Mouse (Mus musculus): ENCODE results near the gene Prkacb. TPM values are rescaled to one million over a fixed set of nuclear protein-coding genes. Genes with fewer than 3 reads are reported as not detected.
A peak's percentile ranks its signal among the peaks of the same experiment; 100 is the strongest.

Gene Prkacb
- 4.0 and 4.2 TPM in 2 replicates for polyA plus RNA-seq (2012; rRNA removed)

DNA sequence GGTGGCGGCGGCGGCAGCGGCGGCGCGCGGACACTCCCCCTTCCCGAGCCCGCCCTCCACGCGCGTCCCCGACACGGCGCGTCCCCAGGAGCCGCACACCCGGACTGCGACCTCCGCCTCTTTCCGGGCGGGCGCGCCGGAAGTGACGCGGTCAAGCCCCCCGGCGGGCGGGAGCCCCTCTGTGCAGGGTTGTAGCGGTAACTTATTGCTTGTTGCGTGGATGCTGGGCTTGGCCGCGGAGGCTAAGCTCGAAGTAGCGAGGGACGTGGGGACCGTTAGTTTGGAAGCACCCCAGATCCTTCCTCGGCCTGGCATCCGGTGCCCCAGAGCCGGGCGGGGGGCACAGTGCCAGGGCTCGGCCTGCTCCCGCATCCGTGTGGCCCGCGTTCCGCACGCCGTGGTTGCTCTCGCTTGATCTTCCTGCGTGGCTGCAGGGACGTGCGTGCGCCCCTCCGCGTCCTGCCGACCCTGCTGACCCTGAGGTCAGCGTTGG, at the start of gene Prkacb:
TSS of gene Prkacb (minus strand) at position 90 of the 493 bp plus-strand sequence.
- TF ChIP-seq CTCF (IDR thresholded peaks at IDR 0.05; ENCODE audit: control insufficient read depth, insufficient read depth, insufficient replicate concordance, low read depth, low read length) (no peak), POLR2A (IDR thresholded peaks at IDR 0.05; ENCODE audit: control insufficient read depth, low read depth, low read length) (peak; percentile 31; the same call in 1 of the 2 replicates)
- Histone ChIP-seq H3K36me3 (ENCODE audit: control insufficient read depth, insufficient read depth, low read length) (no peaks in the 10 kb centered on the region), H3K27ac (ENCODE audit: control insufficient read depth, insufficient read depth, low read depth, low read length) (peak within 1 kb of the TSS; percentile 96), H3K4me1 (ENCODE audit: control insufficient read depth, insufficient read depth, low read length) (peaks cover 3% of the 10 kb centered on the region; the same call in 1 of the 2 replicates), H3K4me3 (ENCODE audit: control insufficient read depth, low read depth, low read length) (peak within 1 kb of the TSS; percentile 96), H3K27me3 (ENCODE audit: control insufficient read depth, insufficient read depth, low read length) (no peaks in the 10 kb centered on the region)

DNA sequence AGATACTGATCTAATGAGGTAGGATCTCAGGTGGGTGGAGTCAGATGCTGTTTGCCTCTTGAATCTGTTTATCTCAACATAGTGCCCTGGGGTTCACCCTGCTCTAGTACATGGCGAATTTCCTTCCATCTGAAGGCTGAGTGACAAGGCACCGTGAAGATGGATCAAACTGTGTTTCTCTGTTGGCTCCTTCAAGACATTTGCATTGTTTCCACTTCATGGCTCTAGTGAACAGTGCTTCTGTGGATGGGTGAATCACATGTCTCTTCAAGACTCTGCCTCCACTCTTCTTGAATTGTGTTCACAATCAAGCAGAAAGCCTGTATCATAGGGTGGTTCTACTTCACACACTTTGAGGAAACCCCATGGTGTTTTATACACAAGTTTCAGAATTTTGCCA, 47.5 kb upstream of the Prkacb start:
- H3K36me3 ChIP-seq (ENCODE audit: control insufficient read depth, insufficient read depth, low read length): no peaks in the 10 kb centered on the region
- TF ChIP-seq CTCF (IDR thresholded peaks at IDR 0.05; ENCODE audit: control insufficient read depth, insufficient read depth, insufficient replicate concordance, low read depth, low read length) (no peak), POLR2A (IDR thresholded peaks at IDR 0.05; ENCODE audit: control insufficient read depth, low read depth, low read length) (no peak)
- no peaks in the 10 kb centered on the region for H3K4me1 ChIP-seq (ENCODE audit: control insufficient read depth, insufficient read depth, low read length)
- no peak overlapping the region for H3K27ac ChIP-seq (ENCODE audit: control insufficient read depth, insufficient read depth, low read depth, low read length)
- no peaks in the 10 kb centered on the region for H3K27me3 ChIP-seq (ENCODE audit: control insufficient read depth, insufficient read depth, low read length)
- H3K4me3 ChIP-seq (ENCODE audit: control insufficient read depth, low read depth, low read length): no peak overlapping the region

DNA sequence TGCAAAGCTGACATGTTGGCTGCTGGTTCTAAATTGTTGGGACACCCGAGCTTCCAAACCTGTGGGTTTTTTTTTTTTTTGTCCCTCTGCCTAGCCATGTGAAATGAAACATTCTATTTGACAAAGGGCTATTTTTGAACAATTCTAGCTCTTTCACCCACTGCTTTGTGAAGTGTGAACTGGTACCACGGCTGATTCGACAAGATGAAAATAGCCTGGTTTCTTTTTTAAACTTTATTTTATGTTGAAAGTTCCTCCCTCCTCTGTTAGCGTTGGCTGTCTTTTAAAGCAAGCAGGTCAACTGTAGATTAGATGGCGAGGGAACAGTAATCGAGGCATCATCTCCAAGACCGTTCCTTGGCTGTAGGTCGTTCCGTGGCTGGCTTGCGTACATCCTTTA, 44.6 kb upstream of the Prkacb start:
- no peaks in the 10 kb centered on the region for H3K36me3 ChIP-seq (ENCODE audit: control insufficient read depth, insufficient read depth, low read length)
- H3K4me1 ChIP-seq (ENCODE audit: control insufficient read depth, insufficient read depth, low read length): no peaks in the 10 kb centered on the region; the same call in 1 of the 2 replicates
- H3K27me3 ChIP-seq (ENCODE audit: control insufficient read depth, insufficient read depth, low read length): no peaks in the 10 kb centered on the region
- TF ChIP-seq POLR2A (IDR thresholded peaks at IDR 0.05; ENCODE audit: control insufficient read depth, low read depth, low read length) (no peak), CTCF (IDR thresholded peaks at IDR 0.05; ENCODE audit: control insufficient read depth, insufficient read depth, insufficient replicate concordance, low read depth, low read length) (no peak)
- no peak overlapping the region for H3K27ac ChIP-seq (ENCODE audit: control insufficient read depth, insufficient read depth, low read depth, low read length)
- H3K4me3 ChIP-seq (ENCODE audit: control insufficient read depth, low read depth, low read length): no peak overlapping the region

DNA sequence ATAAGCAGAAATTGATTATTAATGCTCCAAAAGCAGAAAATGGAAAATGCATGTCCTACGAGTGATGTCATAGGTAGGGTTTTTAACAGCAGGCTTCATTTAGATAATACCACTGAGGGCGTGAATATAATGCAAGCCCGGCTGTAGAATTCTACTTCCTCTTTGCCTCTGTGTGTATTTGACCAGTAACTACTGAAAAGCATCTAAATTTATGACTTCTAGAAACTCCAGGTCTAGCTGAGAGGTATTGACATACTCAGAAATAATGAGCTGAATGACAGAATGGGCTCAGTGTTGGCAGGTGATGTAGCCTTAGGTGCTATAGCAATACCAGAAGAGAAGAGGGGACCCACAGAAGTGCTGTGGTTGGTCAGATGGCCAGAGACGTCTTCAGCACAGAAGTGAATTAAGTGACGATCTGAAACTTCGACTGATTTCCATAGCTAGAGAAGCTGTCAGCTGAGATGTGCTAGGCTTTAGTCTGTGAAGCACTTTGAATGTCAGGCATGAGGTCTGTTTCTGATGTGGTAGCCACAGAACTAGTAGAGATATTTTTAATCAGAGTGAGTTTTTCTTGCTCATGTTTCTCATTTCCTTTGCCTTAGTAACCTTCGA, 41.8 kb upstream of the Prkacb start:
- TF ChIP-seq CTCF (IDR thresholded peaks at IDR 0.05; ENCODE audit: control insufficient read depth, insufficient read depth, insufficient replicate concordance, low read depth, low read length) (no peak), POLR2A (IDR thresholded peaks at IDR 0.05; ENCODE audit: control insufficient read depth, low read depth, low read length) (no peak)
- H3K4me3 ChIP-seq (ENCODE audit: control insufficient read depth, low read depth, low read length): no peak overlapping the region
- H3K27ac ChIP-seq (ENCODE audit: control insufficient read depth, insufficient read depth, low read depth, low read length): no peak overlapping the region
- H3K36me3 ChIP-seq (ENCODE audit: control insufficient read depth, insufficient read depth, low read length): no peaks in the 10 kb centered on the region
- H3K27me3 ChIP-seq (ENCODE audit: control insufficient read depth, insufficient read depth, low read length): no peaks in the 10 kb centered on the region
- no peaks in the 10 kb centered on the region; the same call in 1 of the 2 replicates for H3K4me1 ChIP-seq (ENCODE audit: control insufficient read depth, insufficient read depth, low read length)

DNA sequence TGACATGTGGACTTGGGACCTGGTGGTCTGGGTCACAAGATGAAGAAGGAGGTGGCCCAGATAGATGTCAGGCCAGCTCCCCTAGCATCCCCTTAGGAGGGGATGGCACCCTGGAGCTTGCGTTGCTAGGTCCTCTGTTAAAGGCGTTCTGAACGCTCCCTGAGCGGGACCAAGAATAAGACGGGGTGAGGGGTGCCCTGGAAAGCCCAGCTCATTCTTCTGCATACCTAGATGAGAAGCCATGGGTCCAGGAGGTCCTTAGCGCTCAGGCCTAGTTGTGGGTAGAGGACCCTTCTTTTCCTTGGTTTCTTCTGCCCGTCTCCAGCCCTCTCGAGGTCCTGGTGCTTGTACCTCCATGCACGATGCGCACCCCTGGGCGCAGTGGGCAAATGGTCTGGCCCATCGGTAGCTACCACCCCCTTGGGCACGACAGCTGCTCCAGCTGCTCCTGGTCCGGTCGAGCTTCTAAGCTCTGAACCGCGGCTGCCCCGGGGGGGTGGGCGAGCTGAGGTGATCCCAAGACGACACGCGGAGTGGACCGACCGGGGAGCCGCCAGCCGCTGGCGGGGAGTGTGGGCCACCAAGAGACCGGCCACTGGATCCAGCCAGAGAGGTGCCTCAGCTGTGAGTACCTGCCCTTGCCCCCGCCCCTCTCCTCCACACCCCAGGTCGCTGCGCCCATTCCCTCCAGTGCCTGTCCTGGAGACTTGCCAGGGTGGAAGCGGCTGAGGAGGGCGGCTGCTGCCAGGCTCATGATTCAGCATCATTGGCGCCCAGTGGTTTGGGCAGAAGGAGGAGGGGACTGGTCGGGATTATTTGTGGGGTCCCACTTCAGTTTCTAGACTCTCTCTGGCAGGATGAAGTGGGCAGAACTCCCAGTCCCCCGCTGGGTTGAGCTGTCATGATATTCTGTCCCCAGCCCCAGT, 39.4 kb upstream of the Prkacb start, which contains the start of gene Ttll7:
TSS of gene Ttll7 (plus strand) at position 402 of the 926 bp plus-strand sequence.
- no peaks in the 10 kb centered on the region for H3K36me3 ChIP-seq (ENCODE audit: control insufficient read depth, insufficient read depth, low read length)
- TF ChIP-seq POLR2A (IDR thresholded peaks at IDR 0.05; ENCODE audit: control insufficient read depth, low read depth, low read length) (peak; percentile 68; the same call in 1 of the 2 replicates), CTCF (IDR thresholded peaks at IDR 0.05; ENCODE audit: control insufficient read depth, insufficient read depth, insufficient replicate concordance, low read depth, low read length) (no peak)
- H3K27ac ChIP-seq (ENCODE audit: control insufficient read depth, insufficient read depth, low read depth, low read length): no peak within 1 kb of the TSS
- H3K27me3 ChIP-seq (ENCODE audit: control insufficient read depth, insufficient read depth, low read length): no peaks in the 10 kb centered on the region
- no peaks in the 10 kb centered on the region; the same call in 1 of the 2 replicates for H3K4me1 ChIP-seq (ENCODE audit: control insufficient read depth, insufficient read depth, low read length)
- peak within 1 kb of the TSS; percentile 78 for H3K4me3 ChIP-seq (ENCODE audit: control insufficient read depth, low read depth, low read length)

DNA sequence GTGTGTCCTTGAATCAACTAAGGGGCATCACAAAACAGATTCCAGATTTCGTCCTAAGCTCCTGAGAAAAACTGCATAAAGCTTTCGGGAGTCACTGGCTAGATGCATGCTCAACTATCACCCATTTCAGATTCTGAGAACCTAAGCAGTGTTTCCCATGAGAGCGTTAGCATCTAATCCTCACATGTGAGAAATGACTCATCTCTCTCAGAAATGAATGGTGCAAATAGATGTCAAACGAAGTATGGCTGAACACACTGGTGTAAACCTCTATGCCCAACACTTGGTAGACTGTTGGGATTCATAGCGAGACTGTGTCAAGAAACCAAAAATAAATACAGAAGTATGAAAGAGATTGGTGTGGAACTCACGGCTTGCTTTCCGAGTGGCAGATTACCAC, 36.6 kb upstream of the Prkacb start:
- TF ChIP-seq CTCF (IDR thresholded peaks at IDR 0.05; ENCODE audit: control insufficient read depth, insufficient read depth, insufficient replicate concordance, low read depth, low read length): no peak
- no peak for TF ChIP-seq POLR2A (IDR thresholded peaks at IDR 0.05; ENCODE audit: control insufficient read depth, low read depth, low read length)
- Histone ChIP-seq H3K4me3 (ENCODE audit: control insufficient read depth, low read depth, low read length) (no peak overlapping the region), H3K27ac (ENCODE audit: control insufficient read depth, insufficient read depth, low read depth, low read length) (no peak overlapping the region), H3K4me1 (ENCODE audit: control insufficient read depth, insufficient read depth, low read length) (no peaks in the 10 kb centered on the region; the same call in 1 of the 2 replicates), H3K36me3 (ENCODE audit: control insufficient read depth, insufficient read depth, low read length) (no peaks in the 10 kb centered on the region), H3K27me3 (ENCODE audit: control insufficient read depth, insufficient read depth, low read length) (no peaks in the 10 kb centered on the region)

DNA sequence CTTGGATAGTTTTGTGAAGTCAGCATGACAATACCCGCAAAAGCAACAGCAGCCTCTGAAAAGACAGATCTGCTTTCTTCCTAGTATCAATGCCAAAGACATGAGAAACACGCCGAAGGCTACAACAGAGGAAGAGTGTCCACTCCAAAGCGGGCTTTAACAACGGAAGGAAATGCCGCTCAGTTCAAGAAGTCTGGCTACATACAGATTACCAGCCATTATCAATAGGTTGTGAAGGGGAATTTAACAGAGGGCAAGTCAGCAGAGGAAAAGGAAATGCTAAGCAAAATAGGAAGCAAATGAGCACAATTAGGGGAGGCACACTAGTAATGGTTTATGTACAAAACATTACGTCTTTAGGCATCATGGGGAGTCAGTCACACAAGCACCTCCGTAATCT, 35.3 kb upstream of the Prkacb start:
- Histone ChIP-seq H3K27me3 (ENCODE audit: control insufficient read depth, insufficient read depth, low read length) (no peaks in the 10 kb centered on the region), H3K4me1 (ENCODE audit: control insufficient read depth, insufficient read depth, low read length) (no peaks in the 10 kb centered on the region; the same call in 1 of the 2 replicates), H3K36me3 (ENCODE audit: control insufficient read depth, insufficient read depth, low read length) (no peaks in the 10 kb centered on the region), H3K27ac (ENCODE audit: control insufficient read depth, insufficient read depth, low read depth, low read length) (no peak overlapping the region), H3K4me3 (ENCODE audit: control insufficient read depth, low read depth, low read length) (no peak overlapping the region)
- no peak for TF ChIP-seq POLR2A (IDR thresholded peaks at IDR 0.05; ENCODE audit: control insufficient read depth, low read depth, low read length)
- no peak for TF ChIP-seq CTCF (IDR thresholded peaks at IDR 0.05; ENCODE audit: control insufficient read depth, insufficient read depth, insufficient replicate concordance, low read depth, low read length)
